Mouse (Mus musculus): ENCODE measurements at regions not wholly inside any gene's neighbourhood (a gene's known extent, or its start where the extent isn't known, plus 50 kb on each side); places are given as distances from the start of the nearest gene placed in this dataset.

- DNase-seq (ENCODE audit: low spot score in 2 of 2): no peak
- Histone ChIP-seq H3K27ac (no peak overlapping the region), H3K4me3 (no peak overlapping the region)
- TF ChIP-seq CTCF (conservative IDR thresholded peaks at IDR 0.05): no peak
Observed at GRCm38 (mm10) chr4:106129803-106130202, 186.2 kb upstream of the Usp24 start.

GRCm38 (mm10) chr4:106133746-106134730, 182.0 kb upstream of the Usp24 start:
- DNase-seq (ENCODE audit: low spot score in 2 of 2): no peak
- TF ChIP-seq CTCF (conservative IDR thresholded peaks at IDR 0.05): no peak
- Histone ChIP-seq H3K27ac (no peak overlapping the region), H3K4me3 (no peak overlapping the region)

- H3K4me3 ChIP-seq: no peak overlapping the region
- no peak for DNase-seq (ENCODE audit: low spot score in 2 of 2)
Observed at GRCm38 (mm10) chr4:106142741-106143140, 173.3 kb upstream of the Usp24 start.

DNA sequence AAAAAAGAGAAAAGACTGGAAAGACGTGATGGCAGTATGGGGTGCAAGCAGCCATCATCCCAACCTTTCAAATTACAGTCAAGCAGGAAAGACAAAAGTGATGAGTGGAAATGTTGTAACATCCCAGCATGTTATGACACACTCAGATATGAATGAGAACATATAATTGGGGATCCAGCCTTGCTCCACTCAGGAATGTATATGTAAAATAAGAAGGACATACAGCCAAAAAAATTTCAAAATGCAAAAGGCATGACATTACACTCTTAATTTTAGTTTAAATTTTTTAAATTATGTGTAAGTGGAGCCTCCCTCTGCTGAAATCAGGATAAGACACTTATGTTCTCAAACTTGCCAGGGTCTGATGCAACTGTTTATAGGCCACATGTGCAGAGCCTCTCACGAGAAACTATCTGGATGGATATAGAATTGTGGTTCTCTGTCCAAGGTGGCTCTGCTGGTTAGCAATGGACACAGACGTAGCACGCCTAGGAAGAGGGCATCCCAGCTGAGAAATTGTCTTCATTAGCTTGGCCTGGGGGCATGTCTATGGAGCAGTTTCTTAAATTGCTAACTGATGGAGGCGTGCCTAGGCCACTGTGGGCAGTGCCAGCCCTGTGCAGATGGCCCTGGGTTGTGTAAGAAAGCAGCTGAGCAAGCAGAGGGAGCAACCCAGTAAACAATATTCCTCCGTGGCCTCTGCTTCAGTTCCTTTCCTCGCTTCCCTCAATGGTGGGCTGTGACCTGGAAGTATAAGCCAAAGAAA, 171.5 kb upstream of the Usp24 start:
- Histone ChIP-seq H3K4me3 (no peak overlapping the region), H3K27ac (no peak overlapping the region)
- DNase-seq (ENCODE audit: low spot score in 2 of 2): no peak
- peak; percentile 58 for TF ChIP-seq CTCF (conservative IDR thresholded peaks at IDR 0.05)

More at GRCm38 (mm10) chr4:106142741-106143140, 173.3 kb upstream of the Usp24 start:
- TF ChIP-seq CTCF (conservative IDR thresholded peaks at IDR 0.05): no peak
- no peak overlapping the region for H3K27ac ChIP-seq

DNA sequence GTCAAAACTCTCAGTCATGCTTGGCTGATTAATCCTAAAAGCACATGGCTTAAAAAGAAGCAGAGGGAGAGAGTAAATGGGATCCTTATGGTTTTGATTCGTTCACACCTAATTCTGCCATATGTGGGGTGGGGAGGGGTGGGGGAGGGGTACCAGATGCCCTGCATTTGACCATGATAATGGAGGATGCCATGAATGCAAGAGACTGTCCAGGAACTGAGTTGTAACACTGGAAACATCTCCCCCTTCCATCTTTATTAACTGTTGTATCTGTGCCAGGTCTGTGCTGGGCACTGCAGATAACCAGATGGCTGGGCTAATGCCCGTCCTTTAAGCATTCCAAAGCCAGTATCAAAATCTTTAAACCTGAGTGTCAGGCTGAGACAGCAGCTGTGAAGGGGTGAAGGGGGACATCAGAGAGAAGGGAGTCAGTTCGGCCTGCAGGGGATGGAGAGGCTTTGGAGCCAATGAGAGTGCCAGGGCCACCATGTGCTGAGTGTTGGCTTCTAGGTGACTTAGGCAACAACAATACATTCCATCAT, 169.0 kb upstream of the Usp24 start:
- H3K4me3 ChIP-seq: no peak overlapping the region
- no peak for TF ChIP-seq CTCF (conservative IDR thresholded peaks at IDR 0.05)
- DNase-seq (ENCODE audit: low spot score in 2 of 2): no peak
- H3K27ac ChIP-seq: no peak overlapping the region

GRCm38 (mm10) chr4:106148866-106149265, 167.1 kb upstream of the Usp24 start:
- no peak for DNase-seq (ENCODE audit: low spot score in 2 of 2)
- no peak for TF ChIP-seq CTCF (conservative IDR thresholded peaks at IDR 0.05)
- Histone ChIP-seq H3K27ac (no peak overlapping the region), H3K4me3 (no peak overlapping the region)

GRCm38 (mm10) chr4:106149471-106150048, 166.5 kb upstream of the Usp24 start:
- no peak for DNase-seq (ENCODE audit: low spot score in 2 of 2)
- Histone ChIP-seq H3K4me3 (no peak overlapping the region), H3K27ac (no peak overlapping the region)
- no peak for TF ChIP-seq CTCF (conservative IDR thresholded peaks at IDR 0.05)

- Histone ChIP-seq H3K27ac (no peak overlapping the region), H3K4me3 (no peak overlapping the region)
- no peak for TF ChIP-seq CTCF (conservative IDR thresholded peaks at IDR 0.05)
- no peak for DNase-seq (ENCODE audit: low spot score in 2 of 2)
Observed at GRCm38 (mm10) chr4:106150775-106151174, 165.2 kb upstream of the Usp24 start.

- DNase-seq (ENCODE audit: low spot score in 2 of 2): no peak
- H3K4me3 ChIP-seq: no peak overlapping the region
- H3K27ac ChIP-seq: no peak overlapping the region
- no peak for TF ChIP-seq CTCF (conservative IDR thresholded peaks at IDR 0.05)
Observed at GRCm38 (mm10) chr4:106157451-106158179, 158.4 kb upstream of the Usp24 start.

DNA sequence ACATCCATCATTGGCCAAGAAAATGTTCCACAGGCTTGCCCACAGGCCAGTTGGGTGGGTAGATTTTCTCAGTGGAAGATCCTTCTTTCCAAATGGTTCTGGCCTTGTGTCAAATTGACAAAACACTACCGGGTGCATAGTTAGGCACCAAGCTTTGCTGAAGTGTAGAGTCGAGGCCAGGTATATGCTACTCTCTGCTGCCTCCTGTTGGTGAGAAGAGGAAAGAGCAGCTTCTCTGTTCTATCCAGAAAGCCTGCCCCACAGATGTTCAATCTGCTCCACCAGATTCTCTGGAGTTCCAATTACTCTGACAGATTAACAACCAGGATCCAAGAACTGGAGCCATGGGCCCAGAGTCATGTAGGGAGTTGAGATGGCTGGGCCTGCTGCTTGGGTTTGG, 154.4 kb upstream of the Usp24 start:
- Histone ChIP-seq H3K27ac (no peak overlapping the region), H3K4me3 (no peak overlapping the region)
- no peak for DNase-seq (ENCODE audit: low spot score in 2 of 2)
- TF ChIP-seq CTCF (conservative IDR thresholded peaks at IDR 0.05): peak; percentile 65

DNA sequence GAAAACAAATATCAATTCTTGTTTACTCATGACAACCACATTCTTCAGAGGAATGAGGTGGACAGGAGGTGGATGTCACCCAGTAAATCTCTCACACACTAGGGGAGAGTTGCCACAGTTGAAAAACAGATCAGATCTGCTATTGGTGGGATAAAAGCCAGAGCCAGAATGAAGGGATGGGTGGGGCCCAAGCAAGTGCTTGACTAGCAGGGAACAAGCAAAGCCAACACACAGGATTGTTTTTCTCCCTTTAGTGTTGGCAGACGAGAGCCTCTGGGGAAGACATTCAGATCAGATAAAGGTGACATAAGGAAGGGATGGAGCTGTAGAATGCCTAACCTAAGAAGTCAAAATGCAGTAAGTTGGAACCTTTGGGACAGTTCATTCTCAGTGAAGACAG, 153.5 kb upstream of the Usp24 start:
- H3K4me3 ChIP-seq: no peak overlapping the region
- no peak overlapping the region for H3K27ac ChIP-seq
- TF ChIP-seq CTCF (conservative IDR thresholded peaks at IDR 0.05): no peak
- DNase-seq (ENCODE audit: low spot score in 2 of 2): no peak

DNA sequence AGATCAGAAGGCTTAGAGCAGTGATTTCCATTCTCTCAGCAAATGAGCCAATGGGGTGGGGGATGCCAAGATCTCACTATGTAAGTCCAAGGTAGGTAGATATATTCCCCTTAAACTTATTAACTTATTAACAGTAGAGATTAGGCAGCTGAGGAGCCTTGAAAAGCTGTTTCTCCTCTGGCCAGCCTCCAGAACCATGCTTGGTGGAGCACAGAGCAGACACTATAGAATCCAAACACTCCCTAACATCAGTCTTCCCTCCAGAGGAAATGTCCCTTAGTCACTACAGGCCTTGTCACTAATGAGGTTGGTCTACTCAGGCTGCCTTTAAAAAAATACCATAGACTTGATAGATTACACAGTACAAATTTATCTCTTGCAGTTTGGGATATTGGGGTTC, 152.8 kb upstream of the Usp24 start:
- no peak for DNase-seq (ENCODE audit: low spot score in 2 of 2)
- Histone ChIP-seq H3K27ac (no peak overlapping the region), H3K4me3 (no peak overlapping the region)
- no peak for TF ChIP-seq CTCF (conservative IDR thresholded peaks at IDR 0.05)
